Mouse (Mus musculus) limb, embryonic 14.5 days (tissue): ENCODE results near the gene Eif4g3. TPM values are rescaled to one million over a fixed set of nuclear protein-coding genes. Genes with fewer than 3 reads are reported as not detected.
A peak's percentile ranks its signal among the peaks of the same experiment; 100 is the strongest.

ENCODE experiments used
- ATAC-seq: fragments of 200-750 bp; cut with Nextera tagmentation; 2 replicates; pipeline ENCODE4 v1.8.0; 2017; ENCODE audit warnings: low read depth, moderate number of reproducible peaks, moderate TSS enrichment; ENCODE audit not compliant: low FRiP score
- DNase-seq: peaks from one replicate; pipeline ENCODE4 v3.0.0-alpha.2; 2015; ENCODE audit warnings: low spot score
- H3K27ac ChIP-seq: fragments of 300-500 bp; sonication (generic); replicated peaks from 2 replicates; pipeline ENCODE4 v1.5.1; 2014; ENCODE audit warnings: low read depth, mild to moderate bottlenecking, low read length, moderate library complexity, mixed read lengths
- H3K27me3 ChIP-seq: fragments of 300-500 bp; sonication (generic); 2 replicates; pipeline ENCODE4 v1.6.1; 2014; ENCODE audit warnings: low read length, mixed read lengths; ENCODE audit not compliant: control insufficient read depth, insufficient read depth
- H3K36me3 ChIP-seq: fragments of 300-500 bp; sonication (generic); 2 replicates; pipeline ENCODE4 v1.6.1; 2014; ENCODE audit warnings: mild to moderate bottlenecking, low read length, moderate library complexity, mixed read lengths; ENCODE audit not compliant: control insufficient read depth, insufficient read depth
- H3K4me1 ChIP-seq: fragments of 300-500 bp; sonication (generic); 2 replicates; pipeline ENCODE4 v1.6.1; 2014; ENCODE audit warnings: antibody characterized with exemption, low read length, mixed read lengths; ENCODE audit not compliant: control insufficient read depth, insufficient read depth
- H3K4me2 ChIP-seq: fragments of 300-500 bp; sonication (generic); replicated peaks from 2 replicates; pipeline ENCODE4 v1.6.1; 2014; ENCODE audit warnings: low read depth, mild to moderate bottlenecking, low read length, moderate library complexity; ENCODE audit not compliant: severe bottlenecking
- H3K4me3 ChIP-seq: fragments of 300-500 bp; sonication (generic); replicated peaks from 2 replicates; pipeline ENCODE4 v1.5.1; 2014; ENCODE audit warnings: low read length
- H3K9ac ChIP-seq: fragments of 300-500 bp; sonication (generic); 2 replicates; pipeline ENCODE4 v1.6.1; 2014; ENCODE audit warnings: mild to moderate bottlenecking, low read depth, low read length, moderate library complexity; ENCODE audit not compliant: severe bottlenecking
- H3K9me3 ChIP-seq: fragments of 300-500 bp; sonication (generic); 2 replicates; pipeline ENCODE4 v1.6.1; 2016; ENCODE audit warnings: low read length; ENCODE audit not compliant: control insufficient read depth
- POLR2A ChIP-seq: fragments of 200-500 bp; IDR thresholded peaks from 2 replicates; pipeline ENCODE4 v1.8.0; 2012; ENCODE audit warnings: inconsistent platforms, mild to moderate bottlenecking, moderate library complexity, borderline replicate concordance; ENCODE audit not compliant: insufficient read depth, insufficient read length; ENCODE audit errors: extremely low read depth
- WGBS: fragments of 180-500 bp; shearing (Covaris S2); extraction: QIAGEN DNeasy Blood & Tissue Kit; methylation state at CpG from one replicate; pipeline ENCODE4 v1.1.7; 2014; 5-methylcytosine and 5-hydroxymethylcytosine counted together
- polyA plus RNA-seq, 2 experiments: library from polyadenylated mRNA; depleted of rRNA in 1 of 2; stranded (reverse) in 1 of 2; unstranded in 1 of 2; fragments of >200 nt; fragmentation: Nextera tagmentation in 1 of 2; extraction: Ambion mirVana in 1 of 2; gene quantifications; 2 replicates each; pipeline versions ENCODE4 v1.2.1 to v1.2.3; 2012 to 2014

The Eif4g3 gene
- polyA plus RNA-seq, 2 experiments = 38.7 to 106 TPM

DNA sequence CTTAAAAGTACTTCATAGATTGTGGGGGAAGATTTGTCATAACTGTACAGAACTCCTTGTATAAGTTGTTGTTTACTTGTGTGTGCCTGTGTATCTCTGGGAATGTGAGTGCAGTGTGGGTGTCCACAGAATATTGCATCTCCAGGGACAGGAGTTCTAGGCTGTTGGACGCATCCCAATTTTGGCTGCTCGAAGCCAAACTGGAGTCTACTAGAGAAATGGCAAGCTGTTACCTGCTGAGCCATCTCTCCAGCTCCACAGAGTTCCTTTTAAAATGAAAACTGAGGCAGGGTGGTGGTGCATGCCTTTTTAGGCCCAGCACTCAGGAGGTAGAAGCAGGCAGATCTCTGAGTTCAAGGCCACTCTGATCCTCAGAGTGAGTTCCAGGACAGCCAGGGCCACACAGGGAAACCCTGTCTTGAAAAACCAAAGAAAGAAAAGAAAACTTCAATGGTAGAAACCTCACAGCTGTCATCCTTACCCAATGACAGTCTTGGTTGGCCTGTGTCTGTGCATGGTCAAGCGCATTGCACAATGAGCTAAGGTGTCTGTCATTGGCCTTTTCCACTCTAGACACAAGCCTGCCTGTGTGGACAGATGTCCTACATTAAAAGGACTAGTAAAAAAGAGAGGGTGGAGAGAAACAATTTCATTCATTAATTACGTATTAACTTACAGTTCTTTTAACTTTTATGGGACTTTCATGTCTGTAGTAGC, 17.1 kb downstream of the Eif4g3 start:
- Histone ChIP-seq H3K9me3 (no peaks in the 10 kb centered on the region), H3K9ac (no peak overlapping the region), H3K4me3 (no peak overlapping the region), H3K27ac (no peak overlapping the region), H3K36me3 (peaks cover 70% of the 10 kb centered on the region), H3K27me3 (no peaks in the 10 kb centered on the region), H3K4me1 (no peaks in the 10 kb centered on the region), H3K4me2 (no peak overlapping the region)
- DNase-seq (no peak), ATAC-seq (no peak)
- no peak for TF ChIP-seq POLR2A
- WGBS = 93% methylated on average over 4 of the region's 4 CpGs

GRCm38 (mm10) chr4:138013723-138014479, 21.1 kb downstream of the Eif4g3 start:
- no peak overlapping the region for H3K27ac ChIP-seq
- H3K9me3 ChIP-seq = no peaks in the 10 kb centered on the region
- no peaks in the 10 kb centered on the region for H3K27me3 ChIP-seq
- 92% methylated on average over 15 of the region's 15 CpGs for WGBS
- H3K4me2 ChIP-seq = no peak overlapping the region
- no peak for TF ChIP-seq POLR2A
- no peaks in the 10 kb centered on the region for H3K4me1 ChIP-seq
- ATAC-seq = no peak
- no peak overlapping the region for H3K4me3 ChIP-seq
- no peak overlapping the region for H3K9ac ChIP-seq
- no peak for DNase-seq
- peaks cover 75% of the 10 kb centered on the region for H3K36me3 ChIP-seq

GRCm38 (mm10) chr4:138015966-138016365, 23.1 kb downstream of the Eif4g3 start:
- H3K9me3 ChIP-seq = no peaks in the 10 kb centered on the region
- peaks cover 63% of the 10 kb centered on the region for H3K36me3 ChIP-seq
- H3K27me3 ChIP-seq = no peaks in the 10 kb centered on the region
- no peaks in the 10 kb centered on the region; the same call in 1 of the 2 replicates for H3K4me1 ChIP-seq
- 91% methylated on average over 4 of the region's 4 CpGs for WGBS
- H3K4me3 ChIP-seq = no peak overlapping the region
- DNase-seq (no peak), ATAC-seq (no peak)
- TF ChIP-seq POLR2A = no peak
- H3K4me2 ChIP-seq = no peak overlapping the region
- no peak overlapping the region for H3K27ac ChIP-seq
- no peak overlapping the region for H3K9ac ChIP-seq

GRCm38 (mm10) chr4:138017085-138017637, 24.3 kb downstream of the Eif4g3 start:
- no peak for TF ChIP-seq POLR2A
- Histone ChIP-seq H3K27me3 (no peaks in the 10 kb centered on the region), H3K4me3 (no peak overlapping the region), H3K9ac (no peak overlapping the region), H3K36me3 (peaks cover 57% of the 10 kb centered on the region), H3K4me2 (no peak overlapping the region), H3K4me1 (no peaks in the 10 kb centered on the region; the same call in 1 of the 2 replicates), H3K9me3 (no peaks in the 10 kb centered on the region), H3K27ac (no peak overlapping the region)
- DNase-seq (no peak), ATAC-seq (no peak)
- 74% methylated on average over 11 of the region's 11 CpGs for WGBS

DNA sequence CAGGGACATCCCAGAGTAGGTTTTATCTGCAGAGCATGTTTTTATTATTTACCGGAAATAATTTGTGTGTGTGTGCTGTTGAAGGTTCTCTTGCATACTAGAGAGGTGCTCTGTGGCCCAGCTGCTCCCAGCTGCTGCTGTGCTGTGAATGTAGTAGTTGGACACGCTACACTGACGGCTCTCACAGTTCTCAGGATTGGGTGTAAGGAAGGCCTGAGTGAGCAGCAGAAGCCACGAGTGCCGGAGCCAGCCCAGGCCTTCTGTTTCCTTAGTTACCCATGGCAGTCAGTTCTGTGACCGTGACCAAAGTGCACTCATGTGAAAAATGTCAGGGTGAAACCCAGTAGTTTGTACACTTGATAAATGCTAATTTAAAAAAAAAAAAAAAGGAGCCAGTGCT, 25.2 kb downstream of the Eif4g3 start:
- ATAC-seq (peak; percentile 31; the same call in 1 of the 2 replicates), DNase-seq (no peak)
- Histone ChIP-seq H3K4me2 (no peak overlapping the region), H3K27me3 (no peaks in the 10 kb centered on the region), H3K9ac (no peak overlapping the region), H3K9me3 (no peaks in the 10 kb centered on the region), H3K36me3 (peaks cover 48% of the 10 kb centered on the region), H3K27ac (no peak overlapping the region), H3K4me3 (no peak overlapping the region), H3K4me1 (no peaks in the 10 kb centered on the region; the same call in 1 of the 2 replicates)
- no peak for TF ChIP-seq POLR2A
- 82% methylated on average over 6 of the region's 6 CpGs for WGBS
